Mouse (Mus musculus): ENCODE data around the gene Zfp106. TPM values are rescaled to one million over a fixed set of nuclear protein-coding genes. Genes with fewer than 3 reads are reported as not detected.

Gene Zfp106
- polyA plus RNA-seq (2017; shearing (Covaris generic)) = 64.8 TPM

DNA sequence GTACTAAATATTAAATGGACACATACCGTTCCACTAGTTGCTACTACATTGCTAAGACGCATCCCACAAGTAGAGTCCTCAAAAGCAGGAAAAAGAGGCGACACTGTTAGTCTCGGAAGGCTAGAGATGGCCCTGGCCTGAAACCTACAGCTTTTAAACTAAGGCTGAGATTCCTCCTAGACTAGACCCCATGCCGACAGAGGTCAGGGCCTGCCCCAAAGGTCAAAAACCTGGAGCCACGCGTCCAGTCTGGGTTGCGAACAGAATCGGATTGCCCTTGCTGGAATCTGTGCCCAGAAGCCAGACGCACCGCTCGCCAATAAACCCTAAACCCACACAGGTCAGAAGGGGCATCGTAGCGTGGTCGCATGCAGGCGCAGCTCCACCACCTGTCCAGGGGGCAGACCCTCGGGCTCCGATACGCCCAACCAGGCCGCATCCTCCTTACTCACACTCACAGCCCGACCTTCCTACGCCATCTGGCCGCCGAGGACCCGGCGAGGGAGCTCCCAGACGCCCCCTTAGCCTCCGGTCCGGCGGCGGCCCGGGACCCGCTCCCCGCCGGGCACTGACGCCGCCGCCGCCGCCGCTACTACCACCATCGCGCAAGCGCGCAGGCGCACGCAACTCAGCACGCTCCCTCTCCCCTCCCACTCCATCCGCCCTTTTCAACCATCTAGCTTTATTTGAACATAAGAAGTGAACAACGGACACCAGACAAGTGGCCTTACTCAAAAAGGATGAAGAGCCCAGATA is at the start of gene Zfp106:
Zfp106 (minus strand) TSS at position 609 of the 756 bp plus-strand sequence.

DNA sequence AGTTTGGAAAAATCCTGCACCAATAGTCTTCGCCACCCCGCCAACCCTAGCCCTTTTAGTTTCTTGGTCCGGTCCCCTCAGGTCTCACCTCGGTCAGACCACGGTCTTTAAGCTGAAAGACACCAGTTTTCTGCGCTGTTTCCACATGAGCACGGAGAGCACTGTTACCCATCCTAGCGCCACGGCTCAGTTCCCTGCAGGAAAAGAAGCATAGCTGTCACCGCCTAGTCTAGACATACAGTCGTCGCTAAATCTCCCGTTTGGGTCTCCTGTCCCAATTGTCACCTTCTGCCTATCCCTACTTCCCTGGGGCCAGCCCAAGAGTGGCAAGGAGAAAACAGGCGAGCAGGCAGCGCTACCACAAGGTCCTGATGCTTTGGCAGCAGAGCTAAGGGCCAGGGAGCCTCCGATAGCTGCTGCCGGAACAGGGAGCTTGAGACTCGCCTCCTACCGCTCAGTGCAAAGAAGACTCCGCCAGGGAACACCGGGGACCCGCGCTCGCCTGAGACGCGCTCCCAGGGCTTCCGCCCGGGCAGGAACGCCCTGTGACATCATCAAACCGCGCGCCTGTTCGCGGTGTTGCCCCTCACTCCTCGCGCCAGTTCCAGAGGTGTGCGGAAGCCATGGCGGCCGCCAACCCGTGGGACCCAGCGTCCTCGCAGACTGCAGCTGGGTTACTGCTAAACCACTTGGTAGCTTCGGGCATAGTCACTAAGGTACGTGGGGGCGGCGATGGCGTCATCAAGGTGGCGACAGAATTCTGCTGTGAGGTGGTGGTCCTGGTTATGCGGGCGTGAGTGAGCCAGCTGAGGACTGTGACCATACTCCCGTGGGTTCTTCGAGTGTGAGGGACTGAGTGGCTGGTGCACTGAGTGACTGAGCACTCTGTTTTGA is 45.4 kb upstream of the Zfp106 start, which contains the start of the genes Haus2 and Lrrc57:
Haus2 (plus strand) TSS at position 554 of the 894 bp plus-strand sequence.
Lrrc57 (minus strand) TSS at position 691 of the 894 bp plus-strand sequence.

DNA sequence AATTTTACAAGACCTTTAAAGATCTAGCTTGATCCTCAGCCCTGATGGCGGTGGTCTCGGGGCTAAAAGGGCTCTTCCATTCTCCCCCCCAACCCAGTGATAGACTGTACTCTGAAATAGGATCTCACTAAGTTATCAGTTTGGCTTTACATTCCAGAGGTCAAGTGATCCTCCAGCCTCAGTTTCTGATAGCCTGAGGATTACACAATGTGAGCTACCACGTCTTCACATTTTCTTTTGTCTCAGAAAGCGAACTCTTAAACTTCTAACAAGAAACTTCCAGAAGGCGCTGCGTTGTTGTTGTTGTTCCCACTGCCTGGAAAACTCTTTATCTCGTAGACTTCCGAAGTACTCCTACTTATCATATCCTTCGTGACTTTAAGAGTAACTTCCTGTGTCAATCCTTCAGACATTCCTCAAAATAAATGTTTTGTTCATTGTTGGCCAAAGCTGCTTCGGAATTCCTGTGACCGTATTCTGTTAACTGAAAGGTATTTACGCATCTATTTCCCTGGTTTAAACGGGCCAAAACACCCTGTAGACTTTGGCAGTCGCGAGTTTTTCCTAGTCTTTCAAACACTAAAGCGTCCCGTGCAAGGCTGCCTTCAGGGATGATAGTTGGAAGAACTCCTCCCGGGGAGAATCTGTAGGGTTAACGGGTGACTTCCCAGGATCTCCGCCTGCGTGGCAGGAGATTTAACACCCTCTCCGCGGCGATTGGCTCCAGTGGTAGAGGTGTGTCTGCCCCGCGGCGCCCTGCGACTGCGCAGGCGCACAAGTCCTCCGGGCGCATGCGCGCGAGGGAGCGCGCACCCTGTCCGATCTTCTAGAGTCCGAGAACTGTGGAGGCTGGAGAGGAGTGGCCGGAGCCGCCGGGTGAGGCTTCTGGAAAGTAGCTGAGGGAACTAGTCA is 3.5 kb upstream of the Zfp106 start, which contains the start of gene Snap23:
Snap23 (plus strand) TSS at position 786 of the 912 bp plus-strand sequence.

Other genes starting within 250 kb of the Zfp106 start
- 7.7 TPM for gene Pla2g4f, start 249.7 kb downstream of the Zfp106 start, polyA plus RNA-seq (2017; shearing (Covaris generic))
- gene Vps39, start 210.7 kb downstream of the Zfp106 start, polyA plus RNA-seq (2017; shearing (Covaris generic)) = 42.2 TPM
- 22.5 TPM for gene Ganc, start 159.9 kb downstream of the Zfp106 start, polyA plus RNA-seq (2017; shearing (Covaris generic))
- 25.4 TPM for gene Tmem87a, start 159.7 kb downstream of the Zfp106 start, polyA plus RNA-seq (2017; shearing (Covaris generic))
- 69.4 TPM for gene Capn3, start 107.8 kb downstream of the Zfp106 start, polyA plus RNA-seq (2017; shearing (Covaris generic))
- gene Snap23, start 3.8 kb upstream of the Zfp106 start, polyA plus RNA-seq (2017; shearing (Covaris generic)) = 51.0 TPM
- 19.2 TPM for gene Haus2, start 45.5 kb upstream of the Zfp106 start, polyA plus RNA-seq (2017; shearing (Covaris generic))
- 29.8 TPM for gene Lrrc57, start 45.7 kb upstream of the Zfp106 start, polyA plus RNA-seq (2017; shearing (Covaris generic))
- gene Stard9, start 65.3 kb upstream of the Zfp106 start, polyA plus RNA-seq (2017; shearing (Covaris generic)) = 1.2 TPM